Mouse (Mus musculus): ENCODE data around the gene Kcnj9. TPM values are rescaled to one million over a fixed set of nuclear protein-coding genes. Genes with fewer than 3 reads are reported as not detected.

Gene Kcnj9
- total RNA-seq, 2 experiments from 2014 or later: 38.4 to 46.7 TPM

Other genes starting within 250 kb of the Kcnj9 start
- 100 to 1,000 TPM; 165 TPM for gene Copa, start 246.8 kb downstream of the Kcnj9 start, total RNA-seq (2021)
- gene Ncstn, start 246.5 kb downstream of the Kcnj9 start, total RNA-seq (2021): 10 to 100 TPM; 72.0 to 79.4 TPM
- 100 to 1,000 TPM; 105 to 106 TPM for gene Pex19, start 202.6 kb downstream of the Kcnj9 start, total RNA-seq (2021)
- gene Dcaf8, start 181.2 kb downstream of the Kcnj9 start, total RNA-seq (2021): 10 to 100 TPM; 85.4 to 90.5 TPM
- 100 to 1,000 TPM; 351 to 392 TPM for gene Pea15a, start 122.5 kb downstream of the Kcnj9 start, total RNA-seq (2021)
- 1 to 10 TPM; 1.2 to 1.6 TPM for gene Casq1, start 109.5 kb downstream of the Kcnj9 start, total RNA-seq (2021)
- gene Atp1a4, start 70.9 kb downstream of the Kcnj9 start, total RNA-seq (2021): not detected
- 100 to 1,000 TPM; 178 to 204 TPM for gene Igsf8, start 67.7 kb downstream of the Kcnj9 start, total RNA-seq (2021)
- 100 to 1,000 TPM; 472 TPM for gene Atp1a2, start 31.3 kb downstream of the Kcnj9 start, total RNA-seq (2021)
- 10 to 100 TPM; 70.7 to 73.5 TPM for gene Kcnj10, start 11.9 kb upstream of the Kcnj9 start, total RNA-seq (2021)
- gene Pigm, start 47.2 kb upstream of the Kcnj9 start, total RNA-seq (2021): 10 to 100 TPM; 10.2 to 10.8 TPM
- 1 to 10 TPM in 1 of 2 experiments, under 1 TPM in 1; 0.64 to 1.1 TPM for gene Slamf9, start 146.0 kb upstream of the Kcnj9 start, total RNA-seq (2021)
- gene Igsf9, start 152.5 kb upstream of the Kcnj9 start, total RNA-seq (2021): 10 to 100 TPM; 13.9 to 15.5 TPM
- 10 to 100 TPM; 20.7 to 21.4 TPM for gene Tagln2, start 170.7 kb upstream of the Kcnj9 start, total RNA-seq (2021)
- gene Cfap45, start 191.5 kb upstream of the Kcnj9 start, total RNA-seq (2021): 1 to 10 TPM; 3.3 to 4.9 TPM
- gene Vsig8, start 226.6 kb upstream of the Kcnj9 start, total RNA-seq (2021): under 1 TPM; 0.51 to 0.85 TPM

Data from layer of hippocampus, postnatal 10 days (tissue).